Mouse (Mus musculus) left cerebral cortex, adult 2 months (tissue): ENCODE measurements around the gene Rpl36a-ps1. TPM values are rescaled to one million over a fixed set of nuclear protein-coding genes. Genes with fewer than 3 reads are reported as not detected.
A peak's percentile ranks its signal among the peaks of the same experiment; 100 is the strongest.
"Not testable (repeated sequence)": the region's sequence is repeated elsewhere in the genome, so short reads cannot be mapped to it uniquely, and the experiment has no call there.

Experiments used
- DNase-seq, 2 experiments: peaks; one replicate each; pipeline ENCODE4 v3.0.0; 2021 to 2022; ENCODE audit warnings: low spot score in 2 of 2, mixed read lengths in 1 of 2; ENCODE audit errors: extremely low spot score in 1 of 2
- H3K27ac ChIP-seq: fragments of 200-600 bp; 2 replicates; pipeline ENCODE4 v1.8.1; 2022
- H3K4me3 ChIP-seq: fragments of 200-600 bp; 2 replicates; pipeline ENCODE4 v1.8.1; 2022
- CTCF ChIP-seq: fragments of 200-600 bp; IDR thresholded peaks from 2 replicates; pipeline ENCODE4 v1.8.1; 2022; ENCODE audit warnings: antibody characterized with exemption, mild to moderate bottlenecking, moderate library complexity
- intact Hi-C: fragments of 180-260 bp; cut with DNase I; formaldehyde crosslinking; loops from one replicate; pipeline ENCODE4 v1.15.1; 2025
- long read RNA-seq, 2 experiments: library from polyadenylated mRNA; stranded (forward); transcript quantifications; one replicate each; pipeline ENCODE4 v2.0.0; 2021; ENCODE audit warnings: borderline mapping rate in 2 of 2
- total RNA-seq, 2 experiments: library from RNA; stranded (reverse); gene quantifications; 2 replicates each; pipeline ENCODE4 v1.2.3; 2021

Gene Rpl36a-ps1
- 1 to 10 TPM in 1 of 2 experiments, not detected in 1; 3.2 TPM for total RNA-seq
- long read RNA-seq, experiment 1, partial matches to known transcripts, result 0 of 2 reads
- long read RNA-seq, experiment 1, other reads (novel, unspliced or antisense), result 0 of 2 reads
- long read RNA-seq, experiment 2, partial matches to known transcripts, result 0 of 1 reads
- long read RNA-seq, experiment 2, other reads (novel, unspliced or antisense), result 0 of 1 reads

GRCm38 (mm10) chr14:98994218-98994617, at the start of gene Rpl36a-ps1:
Gene Rpl36a-ps1 (minus strand): TSS chr14:98994318.
- Histone ChIP-seq H3K4me3 (no peak within 1 kb of the TSS), H3K27ac (no peak within 1 kb of the TSS)
- no peak for TF ChIP-seq CTCF
- no peak for DNase-seq
- intact Hi-C loops, result no loop called here

GRCm38 (mm10) chr14:99043499-99043898, 49.4 kb upstream of the Rpl36a-ps1 start:
- no peak for TF ChIP-seq CTCF
- intact Hi-C loops, result no loop called here
- no peak overlapping the region for H3K27ac ChIP-seq
- no peak overlapping the region for H3K4me3 ChIP-seq
- no peak for DNase-seq

GRCm38 (mm10) chr14:99041416-99041815, 47.3 kb upstream of the Rpl36a-ps1 start:
- Histone ChIP-seq H3K27ac (no peak overlapping the region), H3K4me3 (no peak overlapping the region)
- intact Hi-C loops, result no loop called here
- no peak for DNase-seq
- no peak for TF ChIP-seq CTCF

- H3K27ac ChIP-seq, intact Hi-C loops, H3K4me3 ChIP-seq, DNase-seq: not testable (repeated sequence)
These were observed 45.2 kb upstream of the Rpl36a-ps1 start for GRCm38 (mm10) chr14:99039308-99039707.

GRCm38 (mm10) chr14:99037703-99038102, 43.6 kb upstream of the Rpl36a-ps1 start:
- Histone ChIP-seq H3K27ac (no peak overlapping the region), H3K4me3 (no peak overlapping the region)
- no peak for DNase-seq
- no peak for TF ChIP-seq CTCF
- intact Hi-C loops, result no loop called here

- intact Hi-C loops, result no loop called here
- TF ChIP-seq CTCF, result no peak
- Histone ChIP-seq H3K27ac (no peak overlapping the region), H3K4me3 (no peak overlapping the region)
- no peak for DNase-seq
These were observed 41.9 kb upstream of the Rpl36a-ps1 start for GRCm38 (mm10) chr14:99036039-99036438.

GRCm38 (mm10) chr14:99034851-99035250, 40.7 kb upstream of the Rpl36a-ps1 start:
- H3K27ac ChIP-seq, DNase-seq, H3K4me3 ChIP-seq, intact Hi-C loops: not testable (repeated sequence)

- no peak for TF ChIP-seq CTCF
- no peak for DNase-seq
- Histone ChIP-seq H3K4me3 (no peak overlapping the region), H3K27ac (no peak overlapping the region)
- intact Hi-C loops, result no loop called here
These were observed 38.5 kb upstream of the Rpl36a-ps1 start for GRCm38 (mm10) chr14:99032596-99032995.

- no peak for DNase-seq
- no peak for TF ChIP-seq CTCF
- no peak overlapping the region for H3K4me3 ChIP-seq
- intact Hi-C loops, result no loop called here
- no peak overlapping the region for H3K27ac ChIP-seq
These were observed 37.3 kb upstream of the Rpl36a-ps1 start for GRCm38 (mm10) chr14:99031337-99031873.

GRCm38 (mm10) chr14:99029987-99030386, 35.9 kb upstream of the Rpl36a-ps1 start:
- TF ChIP-seq CTCF, result no peak
- intact Hi-C loops, result no loop called here
- no peak overlapping the region for H3K27ac ChIP-seq

GRCm38 (mm10) chr14:99022346-99023086, 28.4 kb upstream of the Rpl36a-ps1 start:
- H3K4me3 ChIP-seq, result peak overlapping the region; percentile 28
- intact Hi-C loops, result no loop called here

More at GRCm38 (mm10) chr14:99029987-99030386, 35.9 kb upstream of the Rpl36a-ps1 start:
- H3K4me3 ChIP-seq, result no peak overlapping the region
- DNase-seq, result no peak

GRCm38 (mm10) chr14:99019136-99019808, 25.2 kb upstream of the Rpl36a-ps1 start:
- no peak overlapping the region for H3K27ac ChIP-seq
- TF ChIP-seq CTCF, result no peak
- intact Hi-C loops, result no loop called here
- H3K4me3 ChIP-seq, result no peak overlapping the region
- no peak for DNase-seq

More at GRCm38 (mm10) chr14:99022346-99023086, 28.4 kb upstream of the Rpl36a-ps1 start:
- no peak for DNase-seq
- H3K27ac ChIP-seq, result no peak overlapping the region
- TF ChIP-seq CTCF, result peak; percentile 60
